Mouse (Mus musculus) E14TG2a.4 (cell line): ENCODE data around the gene Rfpl4.

ENCODE experiments used
- CTCF ChIP-seq: conservative IDR thresholded peaks from 2 replicates; pipeline ENCODE4 v1.5.1; 2014; ENCODE audit warnings: low read length
- POU5F1 ChIP-seq: IDR thresholded peaks from 2 replicates; pipeline ENCODE4 v1.6.1; 2014; ENCODE audit warnings: low read length, borderline replicate concordance

- TF ChIP-seq CTCF (no peak), POU5F1 (no peak)
These were observed 26.9 kb downstream of the Rfpl4 start for GRCm38 (mm10) chr7:5089853-5090252.
